20 mouse cellular contexts compared by ENCODE assay signal in the genomic region with DNA sequence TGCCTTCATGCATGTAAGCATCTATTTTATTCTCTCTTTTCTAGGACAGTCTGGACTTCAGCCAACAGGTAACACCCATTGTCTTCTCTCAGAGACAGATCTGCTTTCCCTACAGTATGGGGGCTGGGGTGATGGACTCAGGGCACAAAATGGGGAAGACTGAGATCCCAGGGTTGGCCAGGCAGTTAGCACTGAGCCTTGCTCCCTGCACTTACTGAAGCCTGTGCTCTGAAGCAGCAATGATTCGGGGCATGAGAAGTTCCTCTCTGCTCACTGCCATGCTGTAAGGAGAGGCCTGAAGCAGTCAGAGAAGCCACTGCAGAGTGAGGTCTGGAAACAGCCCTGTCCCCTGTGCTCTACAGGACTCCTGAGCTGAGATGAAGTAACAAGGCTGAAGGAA. TPM values are rescaled to one million over a fixed set of nuclear protein-coding genes. Genes with fewer than 3 reads are reported as not detected.
"Had no signal": no experiment of that assay in that cellular context is flagged by ENCODE, and none has a peak within 500 bp of the region (broad histone marks: within the 10 kb centered on the region; RNA-seq: fewer than 3 reads in every experiment).

No protein-coding gene starts in this region.

- H3K36me3 ChIP-seq: neural tube, embryonic 12.5 days; neural tube, embryonic 13.5 days; neural tube, embryonic 15.5 days; stomach, embryonic 15.5 days had no signal

- H3K27me3 ChIP-seq: neural tube, embryonic 12.5 days; neural tube, embryonic 13.5 days; neural tube, embryonic 15.5 days; stomach, embryonic 15.5 days had no signal

- DNase-seq: retina, postnatal 1 day; right cerebral cortex, adult 18-20 months; right cerebral cortex, postnatal 14 days; right cerebral cortex, postnatal 25 days; right cerebral cortex, postnatal 4 days; thymus, adult 18-20 months; thymus, adult 2 months; thymus, postnatal 14 days; thymus, postnatal 25 days; thymus, postnatal 36 days; thymus, postnatal 4 days had no signal

RNA-seq across cellular contexts. Expression of a gene that starts 10.0 kb away (rescaled TPM):
- polyA plus RNA-seq: neural tube, embryonic 12.5 days; stomach, embryonic 14.5 days; stomach, embryonic 15.5 days; stomach, embryonic 16.5 days; stomach, postnatal 0 days; testis, adult 2 months had no signal

RNA-seq across cellular contexts. Expression of a gene that starts 39.1 kb away (rescaled TPM):
- polyA plus RNA-seq: neural tube, embryonic 12.5 days; neural tube, embryonic 13.5 days; neural tube, embryonic 14.5 days; neural tube, embryonic 15.5 days had no signal
